Mouse (Mus musculus) cerebellum, postnatal 14 days (tissue): ENCODE results near the gene Ppm1m.
A peak's percentile ranks its signal among the peaks of the same experiment; 100 is the strongest.

ENCODE experiments used
- DNase-seq, 2 experiments: peaks; one replicate each; pipeline ENCODE4 v3.0.0; 2021; ENCODE audit warnings: mixed read lengths in 2 of 2

Ppm1m gene

GRCm38 (mm10) chr9:106156419-106156818 lies 43.1 kb downstream of the Ppm1m start:
- peak; percentile 85 to 89 for DNase-seq

GRCm38 (mm10) chr9:106154106-106154505 lies 45.4 kb downstream of the Ppm1m start:
- DNase-seq, result peak; percentile 46 to 57

GRCm38 (mm10) chr9:106149399-106149754 lies 50.2 kb downstream of the Ppm1m start:
- DNase-seq, result peak in 1 of 2 experiments; percentile 17

GRCm38 (mm10) chr9:106148541-106149398 lies 50.8 kb downstream of the Ppm1m start:
- peak; percentile 21 to 39 for DNase-seq

- no peak for DNase-seq
Measured at GRCm38 (mm10) chr9:106147851-106148431, 51.6 kb downstream of the Ppm1m start.

- DNase-seq, result no peak
Measured at GRCm38 (mm10) chr9:106147281-106147680, 52.3 kb downstream of the Ppm1m start.

GRCm38 (mm10) chr9:106145582-106145981 lies 54.0 kb downstream of the Ppm1m start:
- peak; percentile 49 to 60 for DNase-seq
